Mouse (Mus musculus): ENCODE measurements around the gene I830077J02Rik. TPM values are rescaled to one million over a fixed set of nuclear protein-coding genes. Genes with fewer than 3 reads are reported as not detected.
"Not testable (repeated sequence)": the region's sequence is repeated elsewhere in the genome, so short reads cannot be mapped to it uniquely, and the experiment has no call there.

The I830077J02Rik gene
- total and polyA plus RNA-seq, 3 experiments = 0.29 to 1.7 (median 0.43) TPM

DNA sequence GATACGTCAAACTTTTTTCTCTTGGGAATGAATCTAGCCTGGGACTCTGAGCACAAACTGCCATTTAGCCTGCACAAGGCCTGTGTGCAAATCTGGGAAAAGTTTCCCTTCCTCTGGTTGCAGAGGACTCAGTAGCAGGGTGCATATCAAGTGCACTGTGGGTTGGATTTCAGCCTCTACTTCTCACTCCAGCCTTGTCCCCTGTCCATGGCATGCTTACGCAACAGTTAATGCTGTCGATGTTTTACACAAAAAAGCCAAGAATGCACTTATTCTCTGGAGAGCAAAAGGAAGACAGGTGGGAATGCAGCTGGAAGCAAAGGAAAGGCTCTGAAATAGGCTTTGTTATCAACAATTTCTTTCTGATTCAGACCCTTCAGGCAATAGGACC, 14.1 kb downstream of the I830077J02Rik start:
- DNase-seq = no peak

DNA sequence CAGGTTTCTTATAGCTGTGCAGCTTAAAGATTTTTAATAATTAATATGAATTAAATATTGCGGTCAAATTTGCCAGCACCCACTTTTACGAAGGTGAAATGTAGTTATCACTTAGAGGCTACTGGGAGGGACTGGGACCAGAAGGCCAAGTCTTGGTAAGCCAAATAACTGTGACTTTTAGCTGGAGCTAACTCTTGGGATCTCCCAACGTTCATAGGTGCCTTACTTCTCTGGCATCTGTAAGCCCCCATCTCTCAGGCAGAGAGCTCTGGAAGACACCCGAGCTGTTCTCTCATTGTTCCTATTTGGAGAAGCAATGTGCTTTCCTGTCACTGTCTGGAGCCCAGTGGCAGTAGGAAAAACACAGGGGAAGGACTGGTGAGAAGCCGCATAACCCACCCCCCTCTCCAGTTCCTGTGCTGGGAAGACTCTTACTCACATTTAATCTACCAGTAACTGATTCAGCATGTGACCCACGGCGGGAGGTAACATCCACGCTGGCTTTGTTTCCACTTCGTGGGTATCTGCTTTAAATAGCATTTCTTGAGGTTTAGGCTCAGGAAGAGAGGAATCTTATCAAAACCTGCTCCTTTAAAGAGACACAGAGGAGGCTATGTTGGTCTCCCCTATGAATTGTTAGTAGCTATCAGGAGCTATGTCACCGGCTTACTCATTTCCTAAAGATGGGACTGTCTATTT, 14.7 kb downstream of the I830077J02Rik start:
- DNase-seq = no peak

GRCm38 (mm10) chr3:105916455-105916854, 16.0 kb downstream of the I830077J02Rik start:
- not testable (repeated sequence) for DNase-seq

DNA sequence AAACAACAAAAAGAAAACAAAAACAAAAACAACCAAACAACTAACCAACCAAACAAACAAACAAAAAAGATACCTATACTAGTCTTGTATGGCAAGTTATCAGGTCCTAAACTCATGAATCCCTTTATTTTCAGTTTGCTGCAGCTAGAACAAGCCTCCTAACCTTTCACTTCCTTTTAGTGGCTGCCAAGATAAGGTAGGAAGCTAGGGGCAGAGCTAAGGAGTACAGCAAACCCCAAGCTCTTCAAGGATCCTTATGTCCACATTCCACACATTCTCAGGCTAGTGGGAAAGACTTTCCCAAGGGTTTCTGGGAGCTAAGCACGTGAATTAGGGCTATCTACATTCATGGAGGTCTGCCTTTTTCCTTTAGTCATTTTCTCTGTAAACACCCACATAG, 17.2 kb downstream of the I830077J02Rik start:
- DNase-seq = no peak

DNA sequence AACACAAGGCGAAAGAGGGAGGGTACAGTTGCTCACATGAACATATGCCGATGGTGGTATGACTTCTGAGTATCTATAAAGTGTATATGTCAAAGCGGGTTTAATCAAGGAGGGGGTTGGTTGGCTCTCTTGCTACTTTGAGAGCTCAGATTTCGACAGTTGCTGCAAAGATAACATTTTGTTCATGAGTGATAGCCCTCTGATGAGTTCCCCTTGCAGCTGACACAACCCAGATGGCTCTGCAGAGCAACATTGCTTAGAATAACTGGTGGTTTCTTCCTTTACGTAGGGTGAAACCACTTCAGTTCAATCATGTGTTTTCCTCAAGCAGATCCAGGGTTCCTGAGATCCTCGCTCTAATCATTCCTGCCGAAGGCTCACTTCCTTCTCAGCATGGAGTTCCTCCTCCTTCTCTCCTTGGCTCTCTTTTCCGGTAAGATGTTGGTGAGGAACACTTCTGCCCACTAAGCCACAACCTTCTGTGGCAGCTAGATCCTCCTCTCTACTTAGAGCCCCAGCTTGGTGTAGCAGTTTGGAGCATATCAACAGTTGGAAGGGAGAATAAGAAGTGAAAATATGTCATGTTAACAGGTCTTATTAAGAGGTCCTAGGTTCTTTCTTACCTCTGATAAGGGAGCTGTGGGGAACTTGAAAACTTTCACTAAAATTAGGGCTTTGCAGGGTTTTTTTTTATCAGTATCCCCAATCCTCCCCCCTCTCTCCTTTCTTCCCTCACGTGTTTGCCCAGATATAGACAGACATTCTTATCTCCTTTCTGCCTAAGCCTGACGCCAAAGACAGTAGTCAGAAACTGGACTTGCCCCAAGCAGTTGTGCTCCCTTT, 18.4 kb downstream of the I830077J02Rik start:
- DNase-seq = no peak

GRCm38 (mm10) chr3:105912097-105912880, 20.2 kb downstream of the I830077J02Rik start:
- DNase-seq = peak; percentile 27

DNA sequence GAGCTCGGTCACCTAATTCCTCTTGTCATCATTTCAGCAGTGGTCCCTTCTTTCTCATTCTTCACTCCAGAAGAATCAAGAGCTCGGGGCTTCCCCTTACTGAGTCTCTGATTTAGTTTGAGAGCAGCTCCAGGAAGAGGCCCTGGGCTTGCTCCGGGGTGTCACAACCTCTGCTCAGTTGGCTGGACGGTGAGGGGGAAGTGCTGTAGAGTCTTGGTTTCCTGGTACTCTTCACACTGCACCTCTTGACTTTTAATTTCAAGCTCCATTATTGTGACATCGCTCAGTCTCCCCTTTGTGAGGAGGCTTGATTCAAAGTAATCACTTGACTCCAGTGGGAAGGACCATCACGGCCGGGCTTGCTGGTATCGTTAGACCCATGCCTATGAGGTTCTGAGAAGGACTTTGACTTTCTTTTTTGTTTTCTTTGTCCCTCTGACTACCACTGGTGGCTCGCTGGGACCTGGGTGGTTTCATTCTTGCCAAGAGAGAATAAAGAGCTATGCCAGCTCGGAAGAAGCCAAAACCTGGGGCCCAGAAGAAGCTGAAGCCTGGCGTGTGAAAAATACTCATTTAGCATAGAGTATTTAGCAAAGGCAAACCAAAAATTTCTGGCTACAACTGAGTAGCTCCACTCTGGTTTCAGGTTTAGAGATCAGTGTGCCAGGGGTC, 21.8 kb downstream of the I830077J02Rik start:
- no peak for DNase-seq

DNA sequence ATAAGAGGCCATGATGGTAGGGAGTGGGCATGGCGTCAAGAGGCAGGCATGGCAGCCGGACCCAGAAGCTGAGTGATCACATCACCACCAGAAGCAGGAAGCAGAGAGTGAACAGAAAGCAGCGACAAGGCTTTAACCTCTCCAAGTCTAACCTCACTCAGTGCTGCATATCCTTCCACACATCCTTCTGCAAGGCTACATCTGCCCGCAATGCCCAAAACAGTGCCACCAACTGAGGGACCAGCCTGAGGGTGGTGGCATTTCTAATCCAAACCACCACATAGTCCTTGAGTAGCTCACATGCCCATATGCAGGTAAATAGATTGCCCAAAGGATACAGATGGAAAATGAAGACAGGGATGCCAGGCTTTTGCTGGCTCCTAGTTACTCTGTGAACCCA, 23.5 kb downstream of the I830077J02Rik start:
- DNase-seq = no peak

DNA sequence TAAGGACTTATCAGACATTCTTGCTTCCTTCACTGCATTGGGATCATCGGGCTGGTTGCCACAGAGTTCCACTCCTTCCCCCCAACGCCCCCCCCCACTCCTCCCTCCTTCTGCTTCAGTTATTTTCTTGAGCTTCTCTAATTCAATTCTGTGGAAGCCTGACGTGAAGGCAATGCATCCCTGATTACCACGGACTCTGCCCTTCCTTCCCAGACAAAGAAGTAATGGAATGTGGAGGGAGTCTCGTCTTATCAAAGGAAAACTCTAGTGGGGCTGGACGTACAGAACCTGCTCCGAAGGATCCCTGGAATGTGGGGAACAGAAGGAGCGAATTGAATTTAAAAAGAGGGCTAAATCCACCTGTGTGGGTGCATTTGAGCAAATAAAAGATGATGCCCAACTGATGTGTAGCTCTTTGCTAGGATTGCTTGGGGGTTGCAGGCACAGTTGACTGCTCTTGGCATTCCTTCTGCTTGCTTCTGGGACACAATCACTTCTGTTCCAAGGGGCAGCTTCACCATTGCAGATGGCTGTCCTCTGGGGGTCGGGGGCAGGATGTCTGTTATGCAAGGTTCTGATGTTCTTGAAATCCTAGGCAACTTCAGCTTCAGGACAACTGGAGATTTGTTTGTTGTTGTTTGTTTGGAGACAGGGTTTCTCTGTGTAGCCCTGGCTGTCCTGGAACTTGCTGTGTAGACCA, 24.4 kb downstream of the I830077J02Rik start:
- DNase-seq = no peak

DNA sequence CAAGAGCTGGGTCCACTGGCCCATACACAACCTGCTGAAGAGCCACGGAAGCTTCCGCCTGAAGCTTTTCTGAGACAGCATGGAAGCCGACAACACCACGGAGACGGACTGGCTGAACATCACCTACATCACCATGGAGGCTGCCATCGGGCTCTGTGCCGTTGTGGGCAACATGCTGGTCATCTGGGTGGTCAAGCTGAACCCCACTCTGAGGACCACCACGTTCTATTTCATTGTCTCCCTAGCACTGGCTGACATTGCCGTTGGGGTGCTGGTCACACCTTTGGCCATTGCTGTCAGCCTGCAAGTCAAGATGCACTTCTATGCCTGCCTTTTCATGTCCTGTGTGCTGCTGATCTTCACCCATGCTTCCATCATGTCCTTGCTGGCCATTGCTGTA, 27.7 kb downstream of the I830077J02Rik start:
- DNase-seq = no peak

GRCm38 (mm10) chr3:105904213-105904612, 28.3 kb downstream of the I830077J02Rik start:
- no peak for DNase-seq

GRCm38 (mm10) chr3:105901468-105901867, 31.0 kb downstream of the I830077J02Rik start:
- DNase-seq = no peak

DNA sequence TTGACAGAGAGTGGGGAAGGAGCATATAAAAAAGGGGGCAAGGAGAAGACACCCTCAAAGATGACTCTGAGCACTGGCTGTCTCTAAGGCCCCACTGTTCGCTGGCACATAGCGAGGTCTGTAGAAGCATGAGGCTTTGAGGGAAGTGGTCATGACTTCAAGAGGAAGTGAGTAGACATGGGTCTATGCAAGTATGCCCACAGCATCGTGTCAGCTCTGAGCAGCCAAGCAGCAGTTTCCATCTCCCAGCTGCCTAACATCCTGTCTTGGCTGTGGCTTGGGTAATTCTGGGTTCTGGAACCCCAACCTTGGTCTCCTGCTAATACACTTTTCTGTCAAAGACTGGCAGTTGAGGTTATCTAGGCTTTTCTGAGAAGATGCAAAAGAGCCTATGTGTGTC, 31.7 kb downstream of the I830077J02Rik start:
- no peak for DNase-seq

GRCm38 (mm10) chr3:105900266-105900665, 32.2 kb downstream of the I830077J02Rik start:
- no peak for DNase-seq

- DNase-seq = peak; percentile 84
Measured at GRCm38 (mm10) chr3:105899394-105900147, 32.9 kb downstream of the I830077J02Rik start.

- DNase-seq = no peak
Measured at GRCm38 (mm10) chr3:105898861-105899260, 33.6 kb downstream of the I830077J02Rik start.

DNA sequence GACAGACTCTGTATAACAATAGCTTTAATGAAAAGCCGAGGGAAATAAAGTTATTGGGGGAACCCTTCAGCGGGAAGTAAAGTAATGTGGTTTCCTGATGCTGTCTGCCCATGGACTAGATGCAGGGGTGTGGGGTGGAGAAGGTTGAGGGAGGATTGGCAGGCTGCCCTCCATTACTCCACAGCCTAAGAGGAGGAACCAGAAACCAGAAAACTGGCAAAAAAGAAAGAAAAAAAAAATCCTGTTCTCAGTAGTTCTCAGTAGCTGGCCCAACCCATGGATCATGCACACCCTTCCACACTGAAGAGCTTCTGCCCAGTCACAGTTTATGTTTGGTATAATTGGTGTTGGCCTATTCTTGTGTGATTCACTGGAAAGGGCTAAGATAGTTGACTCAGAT, 34.1 kb downstream of the I830077J02Rik start:
- peak; percentile 51 for DNase-seq

- no peak for DNase-seq
Measured at GRCm38 (mm10) chr3:105896811-105897210, 35.7 kb downstream of the I830077J02Rik start.

GRCm38 (mm10) chr3:105894601-105895592, 37.6 kb downstream of the I830077J02Rik start:
- peak; percentile 98 for DNase-seq
